ENCODE assay signal across 18 mouse cellular contexts in the genomic region with DNA sequence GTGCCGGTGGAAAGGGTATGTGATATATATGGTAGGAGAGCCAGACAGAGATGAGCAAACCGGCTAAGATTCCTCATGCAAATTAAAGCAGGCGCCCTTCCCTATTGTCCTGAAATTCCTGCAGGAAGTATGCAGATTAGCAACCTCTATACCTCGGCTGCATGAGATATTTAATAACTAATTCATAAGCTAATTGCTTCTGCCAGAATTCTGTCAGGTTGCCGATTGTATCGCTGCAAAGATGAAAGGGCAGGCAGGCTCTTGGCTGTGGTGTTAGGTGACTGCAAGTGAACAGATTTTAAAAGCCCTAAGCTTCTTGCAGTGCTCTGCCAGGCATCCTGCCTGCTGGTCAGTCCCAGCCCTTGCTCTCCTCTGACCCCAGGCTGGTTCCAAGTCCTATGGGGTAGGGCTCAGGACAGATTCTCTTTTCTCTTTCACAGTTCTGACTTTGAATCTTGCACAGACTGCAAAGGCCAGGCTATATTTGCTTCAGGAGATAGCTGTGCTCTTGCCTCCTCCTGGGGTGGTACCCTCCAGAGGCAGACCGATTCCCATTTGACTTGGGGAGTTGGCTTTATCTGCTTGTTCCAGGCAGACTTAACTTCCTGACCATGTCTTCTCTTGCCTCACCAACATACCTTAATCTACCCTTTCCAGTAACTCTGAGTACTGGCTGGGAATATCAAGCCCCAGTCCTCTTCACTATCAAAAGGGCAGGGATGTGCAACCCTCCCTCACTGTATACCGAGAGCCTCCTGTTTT.
A peak's percentile ranks its signal among the peaks of the same experiment; 100 is the strongest.
DNase-seq lines count a peak whose midpoint lies in the region; ATAC-seq and TF ChIP-seq lines count a peak whose summit lies in the region.
"Had no signal": no experiment of that assay in that cellular context is flagged by ENCODE, and none has a peak within 500 bp of the region (broad histone marks: within the 10 kb centered on the region; RNA-seq: fewer than 3 reads in every experiment).

No protein-coding gene starts in this region.

- H3K27me3 ChIP-seq in hindbrain, embryonic 10.5 days (ENCODE audit: insufficient read depth, poor library complexity, severe bottlenecking): no peaks in the 10 kb centered on the region
- H3K27me3 ChIP-seq in hindbrain, embryonic 11.5 days (ENCODE audit: control insufficient read depth, insufficient read depth, low read length): no peaks in the 10 kb centered on the region
- no peaks in the 10 kb centered on the region for H3K27me3 ChIP-seq in forebrain, embryonic 14.5 days (replicated peaks; ENCODE audit: control insufficient read depth, insufficient read depth, low read length)
- H3K27me3 ChIP-seq in hindbrain, embryonic 15.5 days: no peaks in the 10 kb centered on the region
- H3K27me3 ChIP-seq in midbrain, postnatal 0 days (ENCODE audit: insufficient read depth, low read length): no peaks in the 10 kb centered on the region
- H3K27me3 ChIP-seq: heart, embryonic 15.5 days had no signal

- no peak overlapping the region for H3K4me2 ChIP-seq in hindbrain, embryonic 11.5 days (replicated peaks; ENCODE audit: low read depth, low read length)
- no peak overlapping the region for H3K4me2 ChIP-seq in forebrain, embryonic 14.5 days (ENCODE audit: low read length)
- H3K4me2 ChIP-seq in hindbrain, embryonic 15.5 days: no peak overlapping the region; the same call in 1 of the 2 replicates
- no peak overlapping the region for H3K4me2 ChIP-seq in midbrain, postnatal 0 days (ENCODE audit: low read depth, low read length, poor library complexity, severe bottlenecking)
- H3K4me2 ChIP-seq: heart, embryonic 15.5 days had no signal

- TF ChIP-seq CTCF in midbrain, postnatal 0 days (IDR thresholded peaks at IDR 0.05): no peak

- H3K4me3 ChIP-seq in hindbrain, embryonic 10.5 days: no peak overlapping the region
- H3K4me3 ChIP-seq in hindbrain, embryonic 11.5 days (ENCODE audit: low read depth, low read length): no peak overlapping the region
- no peak overlapping the region for H3K4me3 ChIP-seq in forebrain, embryonic 14.5 days (ENCODE audit: low read depth, low read length)
- H3K4me3 ChIP-seq in hindbrain, embryonic 15.5 days: no peak overlapping the region
- H3K4me3 ChIP-seq in midbrain, postnatal 0 days (ENCODE audit: low read depth, low read length): no peak overlapping the region
- H3K4me3 ChIP-seq: embryonic facial prominence, embryonic 10.5 days; heart, embryonic 15.5 days had no signal

- no peak for ATAC-seq in hindbrain, embryonic 11.5 days (ENCODE audit: low FRiP score)
- ATAC-seq in forebrain, embryonic 14.5 days: peak; percentile 52; the same call in 1 of the 2 replicates
- peak; percentile 52 for ATAC-seq in hindbrain, embryonic 15.5 days (ENCODE audit: low FRiP score, low read depth)
- ATAC-seq in midbrain, postnatal 0 days (ENCODE audit: low FRiP score): peak; percentile 35; the same call in 1 of the 2 replicates
- ATAC-seq: lung, postnatal 0 days had no signal

- WGBS in hindbrain, embryonic 10.5 days: 58% methylated on average over 8 of the region's 8 CpGs
- WGBS in hindbrain, embryonic 11.5 days: 58% methylated on average over 8 of the region's 8 CpGs
- WGBS in forebrain, embryonic 14.5 days: 45% methylated on average over 8 of the region's 8 CpGs
- 36% methylated on average over 8 of the region's 8 CpGs for WGBS in hindbrain, embryonic 15.5 days
- WGBS in midbrain, postnatal 0 days: 25% methylated on average over 8 of the region's 8 CpGs

- no peak overlapping the region for H3K9ac ChIP-seq in hindbrain, embryonic 11.5 days (ENCODE audit: low read depth, low read length)
- no peak overlapping the region for H3K9ac ChIP-seq in forebrain, embryonic 14.5 days (ENCODE audit: low read length)
- no peak overlapping the region for H3K9ac ChIP-seq in hindbrain, embryonic 15.5 days
- H3K9ac ChIP-seq in midbrain, postnatal 0 days (replicated peaks; ENCODE audit: low read length, poor library complexity, severe bottlenecking): no peak overlapping the region
- H3K9ac ChIP-seq: heart, embryonic 15.5 days; liver, embryonic 14.5 days had no signal

- no peaks in the 10 kb centered on the region for H3K36me3 ChIP-seq in hindbrain, embryonic 10.5 days
- H3K36me3 ChIP-seq in hindbrain, embryonic 11.5 days (ENCODE audit: control insufficient read depth, insufficient read depth, low read length): no peaks in the 10 kb centered on the region
- no peaks in the 10 kb centered on the region for H3K36me3 ChIP-seq in forebrain, embryonic 14.5 days (ENCODE audit: control insufficient read depth, insufficient read depth, low read length)
- no peaks in the 10 kb centered on the region for H3K36me3 ChIP-seq in hindbrain, embryonic 15.5 days
- H3K36me3 ChIP-seq in midbrain, postnatal 0 days (ENCODE audit: insufficient read depth, low read length): no peaks in the 10 kb centered on the region
- H3K36me3 ChIP-seq: embryonic facial prominence, embryonic 10.5 days had no signal

- no peaks in the 10 kb centered on the region for H3K9me3 ChIP-seq in hindbrain, embryonic 10.5 days
- no peaks in the 10 kb centered on the region for H3K9me3 ChIP-seq in hindbrain, embryonic 11.5 days (ENCODE audit: control insufficient read depth, low read length)
- H3K9me3 ChIP-seq in forebrain, embryonic 14.5 days (replicated peaks; ENCODE audit: control insufficient read depth, low read length): no peaks in the 10 kb centered on the region
- H3K9me3 ChIP-seq in hindbrain, embryonic 15.5 days: no peaks in the 10 kb centered on the region
- no peaks in the 10 kb centered on the region for H3K9me3 ChIP-seq in midbrain, postnatal 0 days (ENCODE audit: low read length)
- H3K9me3 ChIP-seq: embryonic facial prominence, embryonic 10.5 days; heart, embryonic 15.5 days had no signal

- no peak for DNase-seq in hindbrain, embryonic 10.5 days (ENCODE audit: low spot score)
- no peak for DNase-seq in hindbrain, embryonic 11.5 days (ENCODE audit: low spot score)
- DNase-seq in forebrain, embryonic 14.5 days (ENCODE audit: low spot score): peak; percentile 18
- DNase-seq in midbrain, postnatal 0 days (ENCODE audit: low spot score): no peak
- DNase-seq in lung, adult 18-20 months: no peak
- no peak for DNase-seq in embryo, embryonic 10 days (ENCODE audit: low spot score)
- DNase-seq: adrenal gland, adult 2 months; cerebellum, postnatal 25 days; kidney, adult 11 months; kidney, postnatal 10 days; layer of hippocampus, adult 9-11 months; retina, postnatal 1 day; thymus, postnatal 4 days had no signal

- peaks cover 14% of the 10 kb centered on the region for H3K4me1 ChIP-seq in hindbrain, embryonic 10.5 days (replicated peaks)
- H3K4me1 ChIP-seq in hindbrain, embryonic 11.5 days (replicated peaks; ENCODE audit: control insufficient read depth, insufficient read depth, low read length): no peaks in the 10 kb centered on the region
- no peaks in the 10 kb centered on the region for H3K4me1 ChIP-seq in forebrain, embryonic 14.5 days (ENCODE audit: control insufficient read depth, insufficient read depth, low read length)
- peaks cover 24% of the 10 kb centered on the region for H3K4me1 ChIP-seq in hindbrain, embryonic 15.5 days (replicated peaks)
- H3K4me1 ChIP-seq in midbrain, postnatal 0 days (ENCODE audit: insufficient read depth, low read length): peaks cover 3% of the 10 kb centered on the region; the same call in 1 of the 2 replicates

- peak overlapping the region; percentile 35; the same call in 1 of the 2 replicates for H3K27ac ChIP-seq in hindbrain, embryonic 10.5 days
- no peak overlapping the region for H3K27ac ChIP-seq in hindbrain, embryonic 11.5 days (ENCODE audit: low read depth, low read length)
- no peak overlapping the region for H3K27ac ChIP-seq in forebrain, embryonic 14.5 days (ENCODE audit: low read depth, low read length)
- H3K27ac ChIP-seq in hindbrain, embryonic 15.5 days (replicated peaks): no peak overlapping the region; the same call in 1 of the 2 replicates
- H3K27ac ChIP-seq in midbrain, postnatal 0 days (ENCODE audit: low read depth, low read length): peak overlapping the region; percentile 51; the same call in 1 of the 2 replicates
- H3K27ac ChIP-seq: embryonic facial prominence, embryonic 10.5 days; heart, embryonic 15.5 days; liver, embryonic 14.5 days had no signal

Comparison
In these comparisons a context has a peak if more than half of its experiments do, and no peak if none do; other contexts are left out.
1. H3K27ac ChIP-seq: peak in hindbrain, embryonic 10.5 days (single experiment) and midbrain, postnatal 0 days (single experiment); none in hindbrain, embryonic 11.5 days (single experiment), forebrain, embryonic 14.5 days (single experiment) and hindbrain, embryonic 15.5 days (single experiment).